Mouse (Mus musculus): ENCODE measurements around the gene Tapt1. TPM values are rescaled to one million over a fixed set of nuclear protein-coding genes. Genes with fewer than 3 reads are reported as not detected.

Gene Tapt1
- polyA plus RNA-seq, 1 experiment from 2014 or later = 23.0 TPM

DNA sequence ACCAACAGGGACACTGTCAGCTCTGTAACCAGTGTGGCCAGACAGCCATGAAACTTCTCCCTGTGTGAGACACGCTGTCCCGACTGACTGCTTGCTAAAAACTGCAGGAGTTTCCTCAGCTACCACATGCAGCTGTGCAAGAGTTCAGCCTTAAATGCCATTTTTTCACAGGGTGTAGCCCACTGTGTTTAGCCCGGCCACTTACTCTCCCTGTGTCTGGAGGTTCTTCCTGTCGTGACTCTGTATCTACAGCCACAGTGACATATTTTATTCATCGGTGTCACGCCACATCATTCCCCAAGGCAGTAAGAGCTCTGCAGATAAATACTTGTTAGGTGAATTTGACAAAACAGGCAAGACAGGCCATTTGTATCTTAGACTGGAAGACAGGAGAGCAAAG is 59.6 kb downstream of the Tapt1 start:
- no peaks in the 10 kb centered on the region for H3K27me3 ChIP-seq (replicated peaks; ENCODE audit: low read depth, poor library complexity, severe bottlenecking)
- H3K36me3 ChIP-seq (replicated peaks) = peaks cover 5% of the 10 kb centered on the region; the same call in 1 of the 2 replicates
- no peak overlapping the region for H3K27ac ChIP-seq (replicated peaks)
- H3K4me1 ChIP-seq = peaks cover 7% of the 10 kb centered on the region
- H3K9me3 ChIP-seq = no peaks in the 10 kb centered on the region
- no peak for DNase-seq (ENCODE audit: low spot score)
- 86% methylated on average over 6 of the region's 6 CpGs for WGBS
- no peak overlapping the region for H3K4me3 ChIP-seq

DNA sequence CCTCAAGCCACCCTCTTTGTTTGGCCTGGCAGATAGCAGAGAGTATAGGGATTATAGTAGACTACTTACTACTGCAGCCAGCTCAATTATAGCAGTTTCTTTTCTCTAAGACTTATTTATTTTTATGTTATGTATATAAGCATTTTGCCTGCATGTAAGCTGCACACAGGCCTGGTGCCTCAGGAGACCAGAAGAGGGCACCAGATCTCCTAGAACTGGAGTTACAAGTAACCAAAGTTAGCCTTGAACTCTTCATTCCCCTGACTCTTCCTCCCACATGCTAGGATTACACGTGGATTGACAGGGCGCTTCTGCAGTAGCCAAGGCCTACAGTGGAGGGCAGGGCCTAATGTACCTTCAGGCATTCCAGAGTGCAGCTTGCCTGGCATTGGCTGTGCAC is 60.6 kb downstream of the Tapt1 start:
- peak; percentile 29 for DNase-seq (ENCODE audit: low spot score)
- no peak overlapping the region for H3K27ac ChIP-seq (replicated peaks)
- H3K4me1 ChIP-seq = peaks cover 7% of the 10 kb centered on the region
- H3K27me3 ChIP-seq (replicated peaks; ENCODE audit: low read depth, poor library complexity, severe bottlenecking) = no peaks in the 10 kb centered on the region
- no peak overlapping the region for H3K4me3 ChIP-seq
- H3K9me3 ChIP-seq = no peaks in the 10 kb centered on the region
- H3K36me3 ChIP-seq (replicated peaks) = no peaks in the 10 kb centered on the region
- 40% methylated on average over 2 of the region's 2 CpGs for WGBS

DNA sequence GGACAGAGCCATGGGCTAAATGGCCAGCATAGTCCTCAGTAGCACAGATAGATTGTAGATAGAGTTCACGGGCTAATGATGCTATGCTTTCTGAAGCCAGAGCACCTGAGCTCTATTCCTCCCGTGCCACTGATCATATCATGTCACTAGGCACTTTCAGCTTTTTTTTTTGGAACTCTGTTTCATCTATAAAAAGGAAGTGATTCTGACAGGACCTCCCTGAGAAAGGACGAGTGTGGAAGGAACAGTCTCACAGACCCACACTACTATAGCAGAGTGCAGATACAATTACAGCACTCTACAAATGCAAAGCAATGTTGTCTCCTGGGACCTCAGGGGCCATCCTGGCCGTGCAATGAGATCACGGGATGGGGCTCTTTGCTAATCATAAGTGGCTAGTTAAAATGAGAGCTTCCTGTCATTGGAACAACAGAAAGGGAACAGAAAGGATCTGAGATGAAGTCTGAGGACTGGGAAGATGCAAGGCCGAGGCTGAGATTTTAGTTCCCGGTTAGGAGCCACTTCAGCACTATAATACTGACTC is 62.1 kb downstream of the Tapt1 start:
- Histone ChIP-seq H3K36me3 (replicated peaks) (no peaks in the 10 kb centered on the region), H3K27me3 (replicated peaks; ENCODE audit: low read depth, poor library complexity, severe bottlenecking) (no peaks in the 10 kb centered on the region), H3K4me3 (no peak overlapping the region), H3K27ac (replicated peaks) (no peak overlapping the region), H3K4me1 (peaks cover 7% of the 10 kb centered on the region), H3K9me3 (no peaks in the 10 kb centered on the region)
- DNase-seq (ENCODE audit: low spot score) = no peak
- WGBS = 45% methylated on average over 7 of the region's 7 CpGs

- 95% methylated on average over 3 of the region's 3 CpGs for WGBS
- no peak overlapping the region for H3K4me3 ChIP-seq
- no peaks in the 10 kb centered on the region for H3K9me3 ChIP-seq
- no peak for DNase-seq (ENCODE audit: low spot score)
- H3K27me3 ChIP-seq (replicated peaks; ENCODE audit: low read depth, poor library complexity, severe bottlenecking) = no peaks in the 10 kb centered on the region
- H3K36me3 ChIP-seq (replicated peaks) = no peaks in the 10 kb centered on the region
- H3K27ac ChIP-seq (replicated peaks) = no peak overlapping the region
- H3K4me1 ChIP-seq = peaks cover 7% of the 10 kb centered on the region
Measured at GRCm38 (mm10) chr5:44163318-44163717, 63.1 kb downstream of the Tapt1 start.

GRCm38 (mm10) chr5:44162786-44163185 is 63.6 kb downstream of the Tapt1 start:
- Histone ChIP-seq H3K4me3 (no peak overlapping the region), H3K4me1 (peaks cover 7% of the 10 kb centered on the region), H3K9me3 (no peaks in the 10 kb centered on the region), H3K27me3 (replicated peaks; ENCODE audit: low read depth, poor library complexity, severe bottlenecking) (no peaks in the 10 kb centered on the region), H3K27ac (replicated peaks) (no peak overlapping the region), H3K36me3 (replicated peaks) (no peaks in the 10 kb centered on the region)
- WGBS = 86% methylated on average over 7 of the region's 7 CpGs
- DNase-seq (ENCODE audit: low spot score) = no peak

GRCm38 (mm10) chr5:44159679-44160438 is 66.6 kb downstream of the Tapt1 start:
- no peak for DNase-seq (ENCODE audit: low spot score)
- peaks cover 6% of the 10 kb centered on the region for H3K4me1 ChIP-seq
- no peak overlapping the region for H3K27ac ChIP-seq (replicated peaks)
- H3K4me3 ChIP-seq = no peak overlapping the region
- H3K36me3 ChIP-seq (replicated peaks) = no peaks in the 10 kb centered on the region
- 77% methylated on average over 4 of the region's 4 CpGs for WGBS
- no peaks in the 10 kb centered on the region for H3K27me3 ChIP-seq (replicated peaks; ENCODE audit: low read depth, poor library complexity, severe bottlenecking)
- H3K9me3 ChIP-seq = no peaks in the 10 kb centered on the region

DNA sequence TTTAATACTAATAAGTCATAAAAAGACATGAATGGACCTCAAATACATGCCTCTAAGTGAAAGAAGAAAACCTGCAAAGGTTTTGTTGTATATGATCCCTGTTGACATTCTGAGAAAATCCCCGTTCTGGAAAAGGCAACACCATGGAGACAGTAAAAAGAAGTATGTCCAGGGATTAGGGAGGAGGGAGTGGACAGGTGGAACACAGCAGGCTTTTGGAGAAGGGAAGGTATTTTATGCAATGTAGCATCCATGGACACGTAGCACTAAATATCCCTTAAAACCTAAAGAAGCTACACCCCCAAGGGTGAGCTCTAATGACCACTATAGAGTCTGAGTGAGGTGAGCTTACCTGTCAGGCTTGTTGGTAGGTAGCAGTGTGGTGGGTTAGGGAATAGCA is 67.2 kb downstream of the Tapt1 start:
- no peak overlapping the region for H3K27ac ChIP-seq (replicated peaks)
- no peaks in the 10 kb centered on the region for H3K9me3 ChIP-seq
- no peak for DNase-seq (ENCODE audit: low spot score)
- H3K27me3 ChIP-seq (replicated peaks; ENCODE audit: low read depth, poor library complexity, severe bottlenecking) = no peaks in the 10 kb centered on the region
- no peak overlapping the region for H3K4me3 ChIP-seq
- no peaks in the 10 kb centered on the region for H3K36me3 ChIP-seq (replicated peaks)
- WGBS = 85% methylated on average over 2 of the region's 2 CpGs
- no peaks in the 10 kb centered on the region; the same call in 1 of the 2 replicates for H3K4me1 ChIP-seq

DNA sequence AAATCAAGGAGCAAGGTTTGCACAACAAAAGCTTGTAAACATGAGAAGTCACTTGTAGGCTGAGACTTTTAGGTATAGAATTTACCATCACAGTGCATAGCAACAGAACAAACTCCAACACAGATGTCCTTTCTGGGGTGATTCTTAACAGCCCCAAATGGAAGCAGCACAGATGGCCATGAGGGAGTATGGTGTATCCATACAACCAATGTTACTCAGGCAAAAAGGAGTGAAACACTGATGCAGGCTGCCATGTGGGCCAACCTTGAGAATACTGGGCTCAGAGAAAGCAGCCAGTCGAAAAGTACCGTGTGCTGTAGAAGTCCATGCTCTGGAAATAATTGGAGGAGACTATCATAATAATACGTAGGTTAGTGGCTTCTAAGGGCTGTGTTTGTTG is 68.0 kb downstream of the Tapt1 start:
- no peak for DNase-seq (ENCODE audit: low spot score)
- Histone ChIP-seq H3K27me3 (replicated peaks; ENCODE audit: low read depth, poor library complexity, severe bottlenecking) (no peaks in the 10 kb centered on the region), H3K36me3 (replicated peaks) (no peaks in the 10 kb centered on the region), H3K4me1 (no peaks in the 10 kb centered on the region), H3K27ac (replicated peaks) (no peak overlapping the region), H3K4me3 (no peak overlapping the region), H3K9me3 (no peaks in the 10 kb centered on the region)
- WGBS = 90% methylated on average over 3 of the region's 3 CpGs

DNA sequence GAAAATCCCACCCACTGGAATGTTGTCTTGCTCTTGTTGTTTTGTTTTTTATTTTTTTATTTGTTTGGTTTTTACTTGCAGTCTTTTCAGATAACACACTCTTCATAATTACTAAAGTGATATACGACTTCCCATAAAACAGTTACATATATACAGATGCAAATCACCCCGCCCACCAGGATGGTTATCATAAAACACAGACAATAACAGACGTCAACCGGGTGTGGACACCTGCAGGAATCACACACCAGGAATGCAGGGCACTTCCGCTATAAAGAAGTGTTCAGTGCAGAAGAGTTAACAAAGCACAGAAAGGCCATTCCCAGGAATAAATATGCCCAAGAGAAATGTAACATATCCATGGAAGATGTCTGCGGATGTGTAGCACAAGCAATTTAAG is 68.7 kb downstream of the Tapt1 start:
- Histone ChIP-seq H3K27ac (replicated peaks) (no peak overlapping the region), H3K4me3 (no peak overlapping the region), H3K27me3 (replicated peaks; ENCODE audit: low read depth, poor library complexity, severe bottlenecking) (no peaks in the 10 kb centered on the region), H3K9me3 (no peaks in the 10 kb centered on the region), H3K4me1 (no peaks in the 10 kb centered on the region), H3K36me3 (replicated peaks) (no peaks in the 10 kb centered on the region)
- WGBS = 91% methylated on average over 6 of the region's 6 CpGs
- DNase-seq (ENCODE audit: low spot score) = no peak

DNA sequence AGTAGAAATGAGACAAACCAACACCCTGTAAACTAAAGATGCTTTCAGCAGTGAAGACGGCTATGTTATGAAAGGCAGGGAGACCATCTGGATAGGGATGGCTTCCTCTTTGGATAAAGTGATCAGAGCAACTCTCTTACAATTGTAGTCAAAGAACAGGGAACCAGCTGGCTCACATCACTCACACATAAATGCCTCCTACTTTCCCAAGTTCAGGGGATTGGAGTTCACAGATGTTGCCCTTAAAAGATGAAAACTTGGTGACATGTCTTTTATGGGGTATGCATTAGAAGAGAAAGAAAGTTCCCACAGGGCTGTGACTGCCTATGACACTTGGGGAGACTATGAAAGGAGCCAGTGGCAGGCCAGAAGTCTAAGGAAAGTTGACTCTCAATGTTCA is 73.4 kb downstream of the Tapt1 start:
- 87% methylated on average over 1 of the region's 1 CpGs for WGBS
- Histone ChIP-seq H3K4me3 (no peak overlapping the region), H3K36me3 (replicated peaks) (no peaks in the 10 kb centered on the region), H3K9me3 (peaks cover 3% of the 10 kb centered on the region), H3K4me1 (no peaks in the 10 kb centered on the region), H3K27ac (replicated peaks) (no peak overlapping the region), H3K27me3 (replicated peaks; ENCODE audit: low read depth, poor library complexity, severe bottlenecking) (no peaks in the 10 kb centered on the region)
- DNase-seq (ENCODE audit: low spot score) = no peak

- H3K27ac ChIP-seq (replicated peaks) = no peak overlapping the region
- H3K9me3 ChIP-seq = peaks cover 3% of the 10 kb centered on the region
- H3K36me3 ChIP-seq (replicated peaks) = no peaks in the 10 kb centered on the region
- WGBS = 91% methylated on average over 4 of the region's 4 CpGs
- no peak overlapping the region for H3K4me3 ChIP-seq
- H3K4me1 ChIP-seq = peaks cover 4% of the 10 kb centered on the region; the same call in 1 of the 2 replicates
- no peaks in the 10 kb centered on the region for H3K27me3 ChIP-seq (replicated peaks; ENCODE audit: low read depth, poor library complexity, severe bottlenecking)
- no peak for DNase-seq (ENCODE audit: low spot score)
Measured at GRCm38 (mm10) chr5:44151327-44152051, 74.9 kb downstream of the Tapt1 start.

DNA sequence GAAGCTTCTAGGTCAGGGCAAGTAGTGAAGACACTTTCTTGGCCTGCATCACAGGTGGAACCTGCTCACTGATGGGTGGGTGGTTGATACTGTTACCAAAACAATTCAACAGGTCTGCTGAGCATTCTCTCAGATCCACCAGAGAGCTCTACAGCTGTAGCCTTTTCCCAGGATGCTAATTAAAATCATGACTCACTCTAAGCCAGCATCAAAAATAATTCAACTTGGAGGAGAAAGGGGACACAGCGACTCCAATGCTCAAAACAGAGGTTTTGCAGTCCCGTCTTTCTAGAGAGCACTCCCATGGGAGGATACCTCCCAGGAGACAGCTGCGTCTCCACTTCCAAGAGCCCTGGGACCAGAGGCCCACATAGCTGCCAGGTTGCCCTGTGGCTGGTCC is 78.7 kb downstream of the Tapt1 start:
- Histone ChIP-seq H3K9me3 (peaks cover 3% of the 10 kb centered on the region), H3K27ac (replicated peaks) (no peak overlapping the region), H3K36me3 (replicated peaks) (no peaks in the 10 kb centered on the region), H3K4me3 (no peak overlapping the region), H3K27me3 (replicated peaks; ENCODE audit: low read depth, poor library complexity, severe bottlenecking) (peaks cover 3% of the 10 kb centered on the region; the same call in 1 of the 2 replicates), H3K4me1 (peaks cover 8% of the 10 kb centered on the region)
- WGBS = 83% methylated on average over 3 of the region's 3 CpGs
- DNase-seq (ENCODE audit: low spot score) = no peak
